Mouse (Mus musculus): Measurements from ENCODE around the gene Gm11487.
"Not testable (repeated sequence)": the region's sequence is repeated elsewhere in the genome, so short reads cannot be mapped to it uniquely, and the experiment has no call there.

The Gm11487 gene

DNA sequence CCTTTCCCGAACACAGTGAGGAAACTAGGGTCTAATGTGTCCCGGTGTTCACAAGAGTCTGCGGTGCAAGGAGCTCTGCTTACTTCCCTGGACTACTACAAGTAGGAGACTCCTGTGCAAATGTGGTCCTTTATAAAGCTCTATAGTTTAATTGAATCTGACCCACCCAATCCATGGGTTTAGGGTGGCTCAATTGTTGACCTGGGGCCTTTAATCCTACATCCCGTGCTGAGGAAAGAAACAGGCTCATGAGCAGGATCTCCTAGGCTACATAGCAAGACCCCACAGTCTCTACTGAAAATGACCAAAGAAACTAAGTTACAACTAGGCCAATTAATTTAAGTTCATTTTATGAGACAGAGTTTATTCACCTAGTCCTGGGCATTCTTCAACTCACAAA lies at the start of gene Gm11487:
Gene Gm11487, minus strand, starts transcription at position 101 of the 400 bp plus-strand sequence.
- DNase-seq: not testable (repeated sequence)

DNA sequence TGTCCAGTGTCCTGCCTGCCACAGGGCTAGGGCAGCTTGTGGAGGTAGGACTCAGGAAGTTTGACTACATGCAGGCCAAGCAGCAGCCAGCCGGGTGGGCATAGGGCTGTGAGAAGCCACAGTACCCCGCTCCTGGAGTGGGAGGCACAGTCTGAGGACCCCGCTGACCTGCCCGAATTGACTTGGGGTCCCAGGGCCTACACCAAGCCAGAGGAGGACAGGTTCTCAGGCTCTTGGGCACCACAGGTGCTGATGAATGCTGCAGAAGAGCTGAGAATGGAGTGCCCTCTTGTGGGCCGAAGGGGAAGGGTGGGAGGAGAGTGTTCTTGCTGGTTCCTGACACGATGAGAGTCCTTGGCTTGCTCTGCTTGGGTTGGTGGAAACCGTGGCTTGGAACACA lies 39.8 kb upstream of the Gm11487 start:
- no peak for DNase-seq

DNA sequence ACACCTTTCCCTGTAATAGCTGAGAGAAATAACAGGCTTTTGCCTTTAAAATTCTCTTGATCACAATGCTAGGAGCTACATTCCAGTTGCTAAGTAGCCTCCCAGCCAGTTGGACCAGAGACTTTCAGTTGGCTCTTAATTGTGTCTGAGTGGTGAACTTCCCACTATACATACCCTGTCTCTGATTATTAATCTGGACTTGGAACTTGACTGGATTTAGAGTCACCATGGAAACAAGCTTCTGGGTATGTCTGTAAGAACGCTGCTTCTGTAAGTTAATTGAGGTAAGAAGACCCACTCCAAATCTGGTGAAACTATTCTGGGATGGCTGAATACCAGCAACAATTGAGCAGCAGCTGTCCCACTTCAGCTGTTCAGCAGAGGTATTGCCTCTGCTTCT lies 37.7 kb upstream of the Gm11487 start:
- DNase-seq: no peak

DNA sequence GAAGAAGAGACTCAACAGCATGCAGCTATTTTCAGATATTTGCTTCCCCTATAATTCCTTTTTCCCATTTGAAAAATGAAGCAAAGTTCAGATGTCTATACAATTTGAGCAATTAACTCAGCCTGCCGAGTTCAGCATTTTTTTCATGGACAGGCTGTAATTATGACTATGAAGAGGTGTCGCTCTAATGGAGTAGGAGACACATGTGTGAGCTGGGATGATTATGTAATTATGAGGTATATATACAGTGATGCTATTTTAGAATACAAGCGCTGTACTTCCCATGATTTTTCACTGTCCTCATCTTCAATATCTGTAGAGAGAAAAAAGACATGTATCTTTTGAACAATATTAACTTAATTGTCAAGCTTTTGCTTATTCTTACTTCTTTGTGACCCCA lies 21.0 kb upstream of the Gm11487 start:
- no peak for DNase-seq

DNA sequence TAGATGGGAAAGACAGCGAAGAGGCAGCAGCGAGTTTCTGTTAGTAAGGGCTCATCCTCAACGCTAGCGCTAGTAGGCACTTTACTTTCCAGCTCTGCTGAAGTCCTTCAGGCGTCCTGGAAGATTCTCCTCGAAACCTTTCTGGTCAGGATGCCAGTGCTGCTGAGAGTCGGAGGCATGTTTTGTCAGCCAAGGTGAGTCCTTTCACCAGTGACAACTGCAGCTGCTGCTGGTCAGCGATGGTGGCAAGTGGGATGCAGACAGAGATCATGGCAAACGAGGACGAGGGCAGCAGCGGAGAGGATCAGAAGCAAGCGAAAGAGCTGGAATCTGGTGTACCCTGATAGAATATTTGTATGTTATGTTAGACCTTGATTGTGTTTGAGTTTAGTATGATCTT lies 18.2 kb upstream of the Gm11487 start:
- DNase-seq: no peak

DNA sequence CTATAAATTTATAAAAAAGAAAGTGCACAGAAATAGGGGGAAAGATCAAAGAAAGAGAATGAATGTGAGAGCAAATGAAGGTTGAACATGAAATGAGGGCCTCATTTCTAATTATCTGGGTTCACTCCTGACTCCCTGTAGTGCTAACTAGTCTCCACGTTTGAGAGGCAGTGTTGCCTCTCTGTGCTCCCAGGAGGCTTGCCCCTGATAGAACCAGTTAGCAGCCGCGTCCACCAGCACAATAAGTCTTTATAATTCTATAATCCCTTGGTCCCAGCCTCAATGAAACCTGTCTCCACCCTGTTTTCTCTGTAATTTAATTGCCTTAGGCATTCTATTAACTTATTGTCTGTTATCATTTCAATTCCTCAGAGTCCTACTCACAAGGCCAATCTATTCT lies 38.3 kb downstream of the Gm11487 start:
- no peak for DNase-seq

All from thymus, postnatal 25 days (tissue).